ENCODE assay signal across 8 mouse cellular contexts in genomic region chr16:32078408-32078990, GRCm38 (mm10). TPM values are rescaled to one million over a fixed set of nuclear protein-coding genes. Genes with fewer than 3 reads are reported as not detected.
DNase-seq lines count a peak whose midpoint lies in the region; ATAC-seq and TF ChIP-seq lines count a peak whose summit lies in the region.

No protein-coding gene starts in this region.

- H3K9me3 ChIP-seq in G1E (replicated peaks) = no peaks in the 10 kb centered on the region
- H3K9me3 ChIP-seq in embryonic facial prominence, embryonic 11.5 days (replicated peaks; ENCODE audit: control insufficient read depth, low read length) = no peaks in the 10 kb centered on the region
- H3K9me3 ChIP-seq in hindbrain, embryonic 12.5 days (replicated peaks) = no peaks in the 10 kb centered on the region
- H3K9me3 ChIP-seq in liver, embryonic 11.5 days (ENCODE audit: control insufficient read depth, low read length) = no peaks in the 10 kb centered on the region
- H3K9me3 ChIP-seq in neural tube, embryonic 13.5 days = no peaks in the 10 kb centered on the region

- H3K36me3 ChIP-seq in G1E (replicated peaks) = peaks cover 17% of the 10 kb centered on the region
- no peaks in the 10 kb centered on the region for H3K36me3 ChIP-seq in embryonic facial prominence, embryonic 11.5 days (replicated peaks; ENCODE audit: control insufficient read depth, insufficient read depth, low read depth, low read length)
- peaks cover 8% of the 10 kb centered on the region for H3K36me3 ChIP-seq in hindbrain, embryonic 12.5 days
- no peaks in the 10 kb centered on the region for H3K36me3 ChIP-seq in liver, embryonic 11.5 days (ENCODE audit: control insufficient read depth, insufficient read depth, low read length)
- peaks cover 9% of the 10 kb centered on the region for H3K36me3 ChIP-seq in neural tube, embryonic 13.5 days

- H3K27ac ChIP-seq in embryonic facial prominence, embryonic 11.5 days (replicated peaks; ENCODE audit: low read depth, low read length) = peak overlapping the region; percentile 93
- H3K27ac ChIP-seq in hindbrain, embryonic 12.5 days = peak overlapping the region; percentile 98
- peak overlapping the region; percentile 92 for H3K27ac ChIP-seq in liver, embryonic 11.5 days (ENCODE audit: low read depth, low read length)
- H3K27ac ChIP-seq in neural tube, embryonic 13.5 days (replicated peaks) = peak overlapping the region; percentile 94

- peak; percentile 15 for DNase-seq in kidney, adult 11 months
- DNase-seq in kidney, postnatal 4 days = no peak
- peak; percentile 50 for DNase-seq in G1E (ENCODE audit: low spot score)
- peak; percentile 69 for DNase-seq in embryonic facial prominence, embryonic 11.5 days (ENCODE audit: low spot score)
- DNase-seq in liver, embryonic 11.5 days (ENCODE audit: low spot score) = peak; percentile 69
- DNase-seq in urinary bladder, postnatal 10 days (ENCODE audit: low spot score) = no peak

- peaks cover 26% of the 10 kb centered on the region for H3K4me1 ChIP-seq in G1E (ENCODE audit: insufficient read depth, low read depth, low read length)
- H3K4me1 ChIP-seq in embryonic facial prominence, embryonic 11.5 days (ENCODE audit: control insufficient read depth, insufficient read depth, low read length) = no peaks in the 10 kb centered on the region
- H3K4me1 ChIP-seq in hindbrain, embryonic 12.5 days = peaks cover 15% of the 10 kb centered on the region
- peaks cover 12% of the 10 kb centered on the region; the same call in 1 of the 2 replicates for H3K4me1 ChIP-seq in liver, embryonic 11.5 days (replicated peaks; ENCODE audit: control insufficient read depth, insufficient read depth, low read length)
- peaks cover 31% of the 10 kb centered on the region for H3K4me1 ChIP-seq in neural tube, embryonic 13.5 days (replicated peaks)

- no peak for TF ChIP-seq CTCF in G1E (IDR thresholded peaks at IDR 0.05; ENCODE audit: low read depth, low read length)

- peak overlapping the region; percentile 98 for H3K9ac ChIP-seq in embryonic facial prominence, embryonic 11.5 days (replicated peaks; ENCODE audit: low read length)
- H3K9ac ChIP-seq in hindbrain, embryonic 12.5 days = peak overlapping the region; percentile 98
- peak overlapping the region; percentile 90 for H3K9ac ChIP-seq in liver, embryonic 11.5 days (ENCODE audit: low read depth, low read length)
- peak overlapping the region; percentile 97 for H3K9ac ChIP-seq in neural tube, embryonic 13.5 days

- no peak for ATAC-seq in G1E (ENCODE audit: extremely low read depth, insufficient number of reproducible peaks, low FRiP score, poor library complexity, severe bottlenecking)
- ATAC-seq in embryonic facial prominence, embryonic 11.5 days (replicated peaks; ENCODE audit: insufficient number of reproducible peaks, low FRiP score, low TSS enrichment, low read depth) = peak; percentile 61; the same call in 1 of the 2 replicates
- ATAC-seq in hindbrain, embryonic 12.5 days (ENCODE audit: low FRiP score) = no peak
- no peak for ATAC-seq in liver, embryonic 11.5 days (replicated peaks; ENCODE audit: low FRiP score)
- ATAC-seq in neural tube, embryonic 13.5 days (ENCODE audit: low read depth) = no peak; the same call in 1 of the 2 replicates

- peak overlapping the region; percentile 62 for H3K4me2 ChIP-seq in embryonic facial prominence, embryonic 11.5 days (ENCODE audit: low read depth, low read length)
- peak overlapping the region; percentile 65 for H3K4me2 ChIP-seq in hindbrain, embryonic 12.5 days (replicated peaks)
- H3K4me2 ChIP-seq in liver, embryonic 11.5 days = peak overlapping the region; percentile 77
- H3K4me2 ChIP-seq in neural tube, embryonic 13.5 days = peak overlapping the region; percentile 84

- WGBS in embryonic facial prominence, embryonic 11.5 days = under 1% methylated on average over 30 of the region's 30 CpGs
- whole genome bisulfite sequencing in hindbrain, embryonic 12.5 days = under 1% methylated on average over 30 of the region's 30 CpGs
- WGBS in liver, embryonic 11.5 days = under 1% methylated on average over 30 of the region's 30 CpGs
- WGBS in neural tube, embryonic 13.5 days = under 1% methylated on average over 30 of the region's 30 CpGs

- peak overlapping the region; percentile 92 for H3K4me3 ChIP-seq in G1E (ENCODE audit: low read depth, low read length)
- peak overlapping the region; percentile 93 for H3K4me3 ChIP-seq in embryonic facial prominence, embryonic 11.5 days (ENCODE audit: low read depth, low read length)
- H3K4me3 ChIP-seq in hindbrain, embryonic 12.5 days = peak overlapping the region; percentile 98
- peak overlapping the region; percentile 83 for H3K4me3 ChIP-seq in liver, embryonic 11.5 days (ENCODE audit: low read depth, low read length)
- peak overlapping the region; percentile 97 for H3K4me3 ChIP-seq in neural tube, embryonic 13.5 days

- no peaks in the 10 kb centered on the region for H3K27me3 ChIP-seq in G1E (ENCODE audit: insufficient read depth, low read length)
- no peaks in the 10 kb centered on the region for H3K27me3 ChIP-seq in embryonic facial prominence, embryonic 11.5 days (ENCODE audit: control insufficient read depth, insufficient read depth, low read length)
- H3K27me3 ChIP-seq in hindbrain, embryonic 12.5 days = no peaks in the 10 kb centered on the region
- no peaks in the 10 kb centered on the region for H3K27me3 ChIP-seq in liver, embryonic 11.5 days (replicated peaks; ENCODE audit: control insufficient read depth, insufficient read depth, low read length)
- no peaks in the 10 kb centered on the region for H3K27me3 ChIP-seq in neural tube, embryonic 13.5 days

RNA-seq across cellular contexts. Expression of gene Pak2, which starts 0.6 kb away (rescaled TPM):
- 59.0 and 63.4 TPM in 2 replicates for total RNA-seq in G1E (2014; fragmentation: Nextera tagmentation)
- 38.5 and 45.6 TPM in 2 replicates for total RNA-seq in G1E (2017)
- 37.6 and 44.5 TPM in 2 replicates for polyA plus RNA-seq in G1E (2012)
- 41.6 and 42.6 TPM in 2 replicates for polyA plus RNA-seq in embryonic facial prominence, embryonic 11.5 days (2014; fragmentation: Nextera tagmentation; extraction: Ambion mirVana)
- 48.5 and 50.3 TPM in 2 replicates for polyA plus RNA-seq in hindbrain, embryonic 12.5 days (2016; fragmentation: Nextera tagmentation; extraction: Ambion mirVana)
- 30.0 and 32.9 TPM in 2 replicates for polyA plus RNA-seq in liver, embryonic 11.5 days (2014; fragmentation: Nextera tagmentation; extraction: Ambion mirVana)
- polyA plus RNA-seq in neural tube, embryonic 13.5 days (2015; fragmentation: Nextera tagmentation; extraction: Ambion mirVana) = 30.7 and 33.0 TPM in 2 replicates

RNA-seq across cellular contexts. Expression of gene Pigx, which starts 21.0 kb away (rescaled TPM):
- total RNA-seq in G1E (2014; fragmentation: Nextera tagmentation) = 29.9 and 38.5 TPM in 2 replicates
- 35.6 and 38.9 TPM in 2 replicates for total RNA-seq in G1E (2017)
- polyA plus RNA-seq in G1E (2012) = 16.7 and 19.2 TPM in 2 replicates
- 168 TPM in 2 replicates for polyA plus RNA-seq in embryonic facial prominence, embryonic 11.5 days (2014; fragmentation: Nextera tagmentation; extraction: Ambion mirVana)
- polyA plus RNA-seq in hindbrain, embryonic 12.5 days (2016; fragmentation: Nextera tagmentation; extraction: Ambion mirVana) = 124 and 135 TPM in 2 replicates
- polyA plus RNA-seq in liver, embryonic 11.5 days (2014; fragmentation: Nextera tagmentation; extraction: Ambion mirVana) = 57.1 and 63.0 TPM in 2 replicates
- 106 and 125 TPM in 2 replicates for polyA plus RNA-seq in neural tube, embryonic 13.5 days (2015; fragmentation: Nextera tagmentation; extraction: Ambion mirVana)

RNA-seq across cellular contexts. Expression of gene Cep19, which starts 21.1 kb away (rescaled TPM):
- total RNA-seq in G1E (2014; fragmentation: Nextera tagmentation) = 9.3 and 12.4 TPM in 2 replicates
- total RNA-seq in G1E (2017) = 21.5 and 25.1 TPM in 2 replicates
- 3.7 and 4.6 TPM in 2 replicates for polyA plus RNA-seq in G1E (2012)
- 46.1 and 46.5 TPM in 2 replicates for polyA plus RNA-seq in embryonic facial prominence, embryonic 11.5 days (2014; fragmentation: Nextera tagmentation; extraction: Ambion mirVana)
- polyA plus RNA-seq in hindbrain, embryonic 12.5 days (2016; fragmentation: Nextera tagmentation; extraction: Ambion mirVana) = 39.6 and 41.9 TPM in 2 replicates
- polyA plus RNA-seq in liver, embryonic 11.5 days (2014; fragmentation: Nextera tagmentation; extraction: Ambion mirVana) = 14.3 and 14.7 TPM in 2 replicates
- 48.7 and 51.2 TPM in 2 replicates for polyA plus RNA-seq in neural tube, embryonic 13.5 days (2015; fragmentation: Nextera tagmentation; extraction: Ambion mirVana)

Comparison
In these comparisons a context has a peak if more than half of its experiments do, and no peak if none do; other contexts are left out.
1. DNase-seq: peak in kidney, adult 11 months (single experiment), G1E (single experiment), embryonic facial prominence, embryonic 11.5 days (single experiment) and liver, embryonic 11.5 days (single experiment); none in kidney, postnatal 4 days (0 of 2) and urinary bladder, postnatal 10 days (single experiment).
2. Peak in every context shown above with its lines, with median percentiles within 50 percentile points of each other: H3K4me3 ChIP-seq, H3K27ac ChIP-seq, H3K4me2 ChIP-seq and H3K9ac ChIP-seq.